Mouse (Mus musculus) stomach, postnatal 0 days (tissue): ENCODE measurements at regions not wholly inside any gene's neighbourhood (a gene's known extent, or its start where the extent isn't known, plus 50 kb on each side); places are given as distances from the start of the nearest gene placed in this dataset.

Source experiments
- CTCF ChIP-seq: IDR thresholded peaks from 2 replicates; pipeline ENCODE4 v1.5.1; 2016; ENCODE audit warnings: antibody characterized with exemption, low read depth, mild to moderate bottlenecking, moderate library complexity
- EP300 ChIP-seq: optimal IDR thresholded peaks from 2 replicates; pipeline ENCODE3; 2016; ENCODE audit warnings: antibody characterized with exemption

DNA sequence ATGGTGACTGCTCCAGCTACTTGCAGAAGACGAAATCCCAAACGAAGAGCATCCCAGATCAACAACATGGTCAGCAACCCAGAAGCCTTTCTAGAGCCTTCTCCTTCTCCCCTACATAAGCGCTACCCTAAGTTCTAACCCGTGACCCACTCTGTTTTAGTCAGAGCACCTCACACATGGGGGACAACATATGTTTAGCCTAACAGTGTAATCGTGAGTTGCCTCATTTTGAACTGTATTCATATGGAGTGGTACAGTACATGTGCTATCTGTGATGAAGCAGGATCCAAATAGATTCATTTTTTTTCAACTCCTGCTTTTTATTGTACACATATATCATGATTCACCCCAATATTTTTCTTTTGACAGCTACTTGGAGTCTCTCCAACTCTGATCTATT, 146.2 kb downstream of the Cartpt start:
- TF ChIP-seq EP300 (no peak), CTCF (no peak)
